Mouse (Mus musculus): ENCODE measurements around the gene Zcchc24.

GRCm38 (mm10) chr14:25795561-25796174 lies 26.8 kb upstream of the Zcchc24 start:
- no peak for TF ChIP-seq CTCF (IDR thresholded peaks at IDR 0.05; ENCODE audit: low read depth, low read length)
- TF ChIP-seq GATA1 (IDR thresholded peaks at IDR 0.05; ENCODE audit: borderline replicate concordance, low read length), result no peak
- TF ChIP-seq POLR2AphosphoS5 (IDR thresholded peaks at IDR 0.05; ENCODE audit: insufficient replicate concordance, low read depth, low read length), result no peak
- TF ChIP-seq TAL1 (conservative IDR thresholded peaks at IDR 0.05; ENCODE audit: low read depth, low read length), result no peak

Measured in G1E (cell line).